Mouse (Mus musculus) olfactory bulb, adult 2 months (tissue): ENCODE measurements around the gene Fggy. TPM values are rescaled to one million over a fixed set of nuclear protein-coding genes. Genes with fewer than 3 reads are reported as not detected.

ENCODE experiments used
- H3K27ac ChIP-seq: fragments of 200-500 bp; 2 replicates; pipeline ENCODE4 v1.5.1; 2012; ENCODE audit warnings: low read depth, low read length; ENCODE audit not compliant: insufficient read depth
- H3K4me1 ChIP-seq: fragments of 200-500 bp; 2 replicates; pipeline ENCODE4 v1.6.1; 2012; ENCODE audit warnings: low read length; ENCODE audit not compliant: control insufficient read depth, insufficient read depth
- H3K4me3 ChIP-seq: fragments of 200-500 bp; 2 replicates; pipeline ENCODE4 v1.5.1; 2012; ENCODE audit warnings: mild to moderate bottlenecking, low read depth, low read length, moderate library complexity; ENCODE audit not compliant: insufficient read depth
- CTCF ChIP-seq: fragments of 200-500 bp; IDR thresholded peaks from 2 replicates; pipeline ENCODE4 v1.5.1; 2012; ENCODE audit warnings: low read depth, mild to moderate bottlenecking, low read length, moderate library complexity; ENCODE audit not compliant: insufficient read depth
- POLR2A ChIP-seq: fragments of 200-500 bp; IDR thresholded peaks from 2 replicates; pipeline ENCODE4 v1.6.1; 2012; ENCODE audit warnings: mild to moderate bottlenecking, low read depth, low read length, moderate library complexity; ENCODE audit not compliant: insufficient read depth
- WGBS: fragments of 180-500 bp; shearing (Covaris S2); methylation state at CpG from one replicate; pipeline ENCODE4 v1.1.7; 2018; 5-methylcytosine and 5-hydroxymethylcytosine counted together
- polyA plus RNA-seq: library from polyadenylated mRNA; stranded (reverse); fragments of >200 nt; gene quantifications from 2 replicates; pipeline ENCODE4 v1.2.4, GENCODE M21; 2012; ENCODE audit warnings: low replicate concordance; ENCODE audit not compliant: missing spikeins, insufficient read depth, insufficient read length

The Fggy gene
- polyA plus RNA-seq, 1 experiment, result not detected

DNA sequence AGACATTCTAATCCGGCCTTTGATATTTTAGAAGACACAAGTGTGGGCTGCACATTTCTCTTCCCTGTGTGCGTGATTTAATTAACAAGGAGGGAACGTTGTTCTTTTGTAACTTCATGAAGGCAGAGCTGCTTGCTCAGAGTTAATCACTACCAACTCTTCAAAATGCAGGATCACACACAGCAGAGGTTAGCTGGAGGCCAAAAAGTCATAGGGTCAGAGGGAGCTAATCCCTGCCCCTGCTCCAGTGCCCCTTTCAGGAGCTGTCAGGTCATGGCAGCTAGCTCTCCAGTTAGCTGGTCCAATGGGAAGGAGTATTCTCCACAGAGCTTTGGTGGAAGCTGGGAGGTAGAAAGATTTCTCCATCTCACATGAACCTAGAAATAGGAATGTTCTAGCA lies 215.4 kb downstream of the Fggy start:
- Histone ChIP-seq H3K27ac (no peak overlapping the region), H3K4me1 (peaks cover 5% of the 10 kb centered on the region; the same call in 1 of the 2 replicates), H3K4me3 (no peak overlapping the region)
- TF ChIP-seq CTCF (no peak), POLR2A (no peak)
- WGBS, result 35% methylated on average over 3 of the region's 3 CpGs

- 91% methylated on average over 3 of the region's 3 CpGs for WGBS
- TF ChIP-seq POLR2A (no peak), CTCF (no peak)
- H3K4me3 ChIP-seq, result no peak overlapping the region
- H3K4me1 ChIP-seq, result peaks cover 5% of the 10 kb centered on the region; the same call in 1 of the 2 replicates
- no peak overlapping the region for H3K27ac ChIP-seq
These were observed 218.3 kb downstream of the Fggy start for GRCm38 (mm10) chr4:95775574-95775973.

DNA sequence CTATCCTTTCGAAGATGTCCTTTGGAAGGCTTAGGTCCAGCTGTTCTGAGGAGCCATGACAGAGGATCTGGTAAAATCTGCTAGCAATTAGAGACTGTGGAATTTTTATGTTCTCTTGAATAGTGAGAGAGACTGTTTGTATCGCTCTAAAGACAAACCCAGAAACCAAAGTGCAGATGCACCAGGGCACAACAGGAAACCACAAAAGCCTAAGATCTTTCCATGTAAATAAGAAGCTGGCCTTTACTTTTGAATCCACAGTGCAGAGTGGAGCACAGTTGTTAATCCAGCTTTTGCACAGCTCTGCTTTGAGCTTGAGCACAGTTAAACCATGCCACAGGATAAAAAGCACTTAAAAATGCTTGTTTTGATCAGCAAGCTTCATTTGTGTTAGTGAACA lies 220.5 kb downstream of the Fggy start:
- Histone ChIP-seq H3K27ac (no peak overlapping the region), H3K4me3 (no peak overlapping the region), H3K4me1 (no peaks in the 10 kb centered on the region)
- TF ChIP-seq CTCF (no peak), POLR2A (no peak)
- WGBS, result 86% methylated on average over 2 of the region's 2 CpGs

- H3K4me1 ChIP-seq, result no peaks in the 10 kb centered on the region
- H3K27ac ChIP-seq, result no peak overlapping the region
- H3K4me3 ChIP-seq, result no peak overlapping the region
- 97% methylated on average over 4 of the region's 4 CpGs for WGBS
- TF ChIP-seq POLR2A, result no peak
- no peak for TF ChIP-seq CTCF
These were observed 221.2 kb downstream of the Fggy start for GRCm38 (mm10) chr4:95778528-95778927.

- 88% methylated on average over 4 of the region's 4 CpGs for WGBS
- H3K4me1 ChIP-seq, result no peaks in the 10 kb centered on the region
- no peak for TF ChIP-seq POLR2A
- TF ChIP-seq CTCF, result no peak
- H3K27ac ChIP-seq, result no peak overlapping the region
- no peak overlapping the region for H3K4me3 ChIP-seq
These were observed 227.0 kb downstream of the Fggy start for GRCm38 (mm10) chr4:95784146-95784895.

- Histone ChIP-seq H3K4me1 (no peaks in the 10 kb centered on the region), H3K27ac (no peak overlapping the region), H3K4me3 (no peak overlapping the region)
- TF ChIP-seq POLR2A (no peak), CTCF (no peak)
- WGBS, result 89% methylated on average over 2 of the region's 2 CpGs
These were observed 230.3 kb downstream of the Fggy start for GRCm38 (mm10) chr4:95787609-95788008.

- 67% methylated on average over 2 of the region's 2 CpGs for WGBS
- no peak overlapping the region for H3K27ac ChIP-seq
- H3K4me1 ChIP-seq, result no peaks in the 10 kb centered on the region
- no peak overlapping the region for H3K4me3 ChIP-seq
- TF ChIP-seq CTCF (no peak), POLR2A (no peak)
These were observed 231.6 kb downstream of the Fggy start for GRCm38 (mm10) chr4:95788867-95789266.

DNA sequence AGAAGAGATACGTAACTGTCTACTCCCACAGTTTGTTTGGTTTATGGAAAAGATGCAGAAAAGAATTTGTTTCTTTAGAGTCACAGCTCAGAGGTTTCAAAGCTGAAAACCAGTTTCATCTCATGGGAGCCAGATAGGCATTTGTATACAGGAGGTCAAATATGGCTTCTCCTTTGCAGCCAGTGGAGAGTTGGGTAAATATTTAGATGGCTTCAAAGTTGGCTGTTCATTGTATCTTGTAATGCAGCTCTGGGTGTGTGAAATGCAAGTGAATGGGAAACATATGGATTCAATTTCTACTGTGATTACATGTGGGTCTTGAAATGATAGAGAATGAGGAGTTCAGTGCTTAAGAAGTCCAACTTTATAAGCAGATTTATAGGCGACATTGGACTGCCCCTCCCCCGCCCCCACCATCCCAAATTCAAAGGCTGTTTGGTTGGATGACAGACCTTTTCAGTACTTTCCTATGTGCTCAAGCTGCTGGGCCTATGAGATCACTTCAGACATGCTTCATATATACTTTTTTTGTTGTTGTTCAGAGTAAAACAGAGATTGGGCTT lies 234.7 kb downstream of the Fggy start:
- WGBS, result 96% methylated on average over 3 of the region's 3 CpGs
- Histone ChIP-seq H3K4me3 (no peak overlapping the region), H3K27ac (no peak overlapping the region), H3K4me1 (peaks cover 4% of the 10 kb centered on the region; the same call in 1 of the 2 replicates)
- TF ChIP-seq CTCF (no peak), POLR2A (no peak)

DNA sequence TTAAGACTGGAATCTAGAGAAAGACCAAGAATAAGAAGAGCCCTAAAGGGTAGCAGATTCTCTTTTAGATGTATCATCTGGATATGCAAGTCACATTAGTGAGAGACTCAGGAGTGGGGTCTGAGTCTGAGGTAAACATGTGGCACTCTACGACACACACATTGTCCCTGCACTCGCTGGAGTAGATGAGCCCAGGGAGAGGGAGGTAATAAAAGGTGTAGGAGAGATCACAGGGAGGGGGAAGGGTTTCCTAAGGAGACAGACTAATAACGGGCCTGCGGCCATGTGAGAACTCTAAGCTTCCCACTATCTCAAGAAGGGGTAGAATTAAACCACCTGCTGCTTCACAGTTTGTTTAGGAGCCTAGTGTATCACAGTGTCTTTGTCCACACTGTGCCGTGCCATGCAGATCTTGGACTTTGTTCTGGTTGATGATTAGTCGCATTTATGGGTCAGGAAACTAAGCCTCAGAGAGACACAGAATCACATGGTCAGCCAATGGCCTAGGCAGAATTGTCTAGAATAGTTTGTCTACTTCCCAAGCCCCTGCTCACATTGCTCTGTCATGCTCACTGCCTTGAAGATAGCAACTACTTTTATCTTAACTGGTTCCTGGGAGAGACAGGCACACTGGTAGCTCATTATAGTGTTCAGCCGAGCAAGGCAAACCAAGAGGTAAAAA lies 236.5 kb downstream of the Fggy start:
- TF ChIP-seq POLR2A (no peak), CTCF (no peak)
- WGBS, result 77% methylated on average over 7 of the region's 7 CpGs
- H3K27ac ChIP-seq, result no peak overlapping the region
- peaks cover 4% of the 10 kb centered on the region; the same call in 1 of the 2 replicates for H3K4me1 ChIP-seq
- H3K4me3 ChIP-seq, result no peak overlapping the region
